Mouse (Mus musculus): ENCODE data around the gene Fas. TPM values are rescaled to one million over a fixed set of nuclear protein-coding genes. Genes with fewer than 3 reads are reported as not detected.

Fas gene
- total and polyA plus RNA-seq, 3 experiments = 5.1 to 17.4 (median 12.1) TPM

GRCm38 (mm10) chr19:34304917-34305316 is 14.5 kb downstream of the Fas start:
- intact Hi-C loops (cut with DNase I) = no loop called here
- Histone ChIP-seq H3K4me1 (ENCODE audit: control insufficient read depth, insufficient read depth, low read length) (peaks cover 1% of the 10 kb centered on the region; the same call in 1 of the 2 replicates), H3K27me3 (ENCODE audit: control insufficient read depth, insufficient read depth, low read length) (no peaks in the 10 kb centered on the region), H3K36me3 (ENCODE audit: control insufficient read depth, insufficient read depth, low read length) (peaks cover 7% of the 10 kb centered on the region), H3K27ac (no peak overlapping the region), H3K79me2 (replicated peaks; ENCODE audit: control insufficient read depth, insufficient read depth, low read length) (peaks cover 1% of the 10 kb centered on the region; the same call in 1 of the 2 replicates), H3K9ac (ENCODE audit: low read depth, low read length) (no peak overlapping the region), H3K4me3 (no peak overlapping the region)
- no peak for DNase-seq
- TF ChIP-seq EP300 (IDR thresholded peaks at IDR 0.05; ENCODE audit: insufficient read depth, low read depth, low read length) = no peak
- TF ChIP-seq CTCF (IDR thresholded peaks at IDR 0.05) = no peak
- no peak for TF ChIP-seq POLR2A (IDR thresholded peaks at IDR 0.05; ENCODE audit: insufficient read depth, low read depth, low read length)

GRCm38 (mm10) chr19:34306794-34307193 is 16.3 kb downstream of the Fas start:
- Histone ChIP-seq H3K27ac (no peak overlapping the region), H3K9ac (ENCODE audit: low read depth, low read length) (no peak overlapping the region), H3K4me3 (no peak overlapping the region), H3K27me3 (ENCODE audit: control insufficient read depth, insufficient read depth, low read length) (no peaks in the 10 kb centered on the region), H3K36me3 (ENCODE audit: control insufficient read depth, insufficient read depth, low read length) (peaks cover 2% of the 10 kb centered on the region), H3K4me1 (ENCODE audit: control insufficient read depth, insufficient read depth, low read length) (no peaks in the 10 kb centered on the region; the same call in 1 of the 2 replicates), H3K79me2 (replicated peaks; ENCODE audit: control insufficient read depth, insufficient read depth, low read length) (peaks cover 1% of the 10 kb centered on the region; the same call in 1 of the 2 replicates)
- TF ChIP-seq CTCF (IDR thresholded peaks at IDR 0.05) (no peak), POLR2A (IDR thresholded peaks at IDR 0.05; ENCODE audit: insufficient read depth, low read depth, low read length) (no peak), EP300 (IDR thresholded peaks at IDR 0.05; ENCODE audit: insufficient read depth, low read depth, low read length) (no peak)
- WGBS = 91% methylated on average over 6 of the region's 6 CpGs
- intact Hi-C loops (cut with DNase I) = no loop called here
- no peak for DNase-seq

- intact Hi-C loops (cut with DNase I) = no loop called here
- H3K4me3 ChIP-seq = no peak overlapping the region
- peaks cover under 1% of the 10 kb centered on the region for H3K36me3 ChIP-seq (ENCODE audit: control insufficient read depth, insufficient read depth, low read length)
- H3K79me2 ChIP-seq (replicated peaks; ENCODE audit: control insufficient read depth, insufficient read depth, low read length) = no peaks in the 10 kb centered on the region
- DNase-seq = no peak
- no peak overlapping the region for H3K27ac ChIP-seq
- no peaks in the 10 kb centered on the region for H3K27me3 ChIP-seq (ENCODE audit: control insufficient read depth, insufficient read depth, low read length)
- no peak for TF ChIP-seq CTCF (IDR thresholded peaks at IDR 0.05)
- TF ChIP-seq EP300 (IDR thresholded peaks at IDR 0.05; ENCODE audit: insufficient read depth, low read depth, low read length) = no peak
- no peak for TF ChIP-seq POLR2A (IDR thresholded peaks at IDR 0.05; ENCODE audit: insufficient read depth, low read depth, low read length)
- H3K9ac ChIP-seq (ENCODE audit: low read depth, low read length) = no peak overlapping the region
- H3K4me1 ChIP-seq (ENCODE audit: control insufficient read depth, insufficient read depth, low read length) = no peaks in the 10 kb centered on the region; the same call in 1 of the 2 replicates
- WGBS = 74% methylated on average over 5 of the region's 5 CpGs
These were observed 21.8 kb downstream of the Fas start for GRCm38 (mm10) chr19:34312151-34312728.

GRCm38 (mm10) chr19:34328051-34328450 is 37.6 kb downstream of the Fas start:
- Histone ChIP-seq H3K4me3 (no peak overlapping the region), H3K4me1 (ENCODE audit: control insufficient read depth, insufficient read depth, low read length) (no peaks in the 10 kb centered on the region; the same call in 1 of the 2 replicates), H3K9ac (ENCODE audit: low read depth, low read length) (no peak overlapping the region), H3K27ac (peak overlapping the region; percentile 52), H3K36me3 (ENCODE audit: control insufficient read depth, insufficient read depth, low read length) (peaks cover 16% of the 10 kb centered on the region), H3K79me2 (replicated peaks; ENCODE audit: control insufficient read depth, insufficient read depth, low read length) (no peaks in the 10 kb centered on the region), H3K27me3 (ENCODE audit: control insufficient read depth, insufficient read depth, low read length) (no peaks in the 10 kb centered on the region)
- WGBS = 41% methylated on average over 3 of the region's 3 CpGs
- DNase-seq = no peak
- TF ChIP-seq EP300 (IDR thresholded peaks at IDR 0.05; ENCODE audit: insufficient read depth, low read depth, low read length) (peak; percentile 95), CTCF (IDR thresholded peaks at IDR 0.05) (no peak), POLR2A (IDR thresholded peaks at IDR 0.05; ENCODE audit: insufficient read depth, low read depth, low read length) (peak; percentile 33; the same call in 1 of the 2 replicates)
- intact Hi-C loops (cut with DNase I) = no loop called here

GRCm38 (mm10) chr19:34334300-34334699 is 43.8 kb downstream of the Fas start:
- H3K4me3 ChIP-seq = no peak overlapping the region
- no peaks in the 10 kb centered on the region for H3K36me3 ChIP-seq (ENCODE audit: control insufficient read depth, insufficient read depth, low read length)
- no peaks in the 10 kb centered on the region for H3K79me2 ChIP-seq (replicated peaks; ENCODE audit: control insufficient read depth, insufficient read depth, low read length)
- no peak overlapping the region for H3K9ac ChIP-seq (ENCODE audit: low read depth, low read length)
- H3K27me3 ChIP-seq (ENCODE audit: control insufficient read depth, insufficient read depth, low read length) = no peaks in the 10 kb centered on the region
- peak; percentile 68 to 76 for DNase-seq
- TF ChIP-seq CTCF (IDR thresholded peaks at IDR 0.05) (peak; percentile 91; the same call in 1 of the 2 replicates), POLR2A (IDR thresholded peaks at IDR 0.05; ENCODE audit: insufficient read depth, low read depth, low read length) (no peak), EP300 (IDR thresholded peaks at IDR 0.05; ENCODE audit: insufficient read depth, low read depth, low read length) (peak; percentile 95)
- H3K4me1 ChIP-seq (ENCODE audit: control insufficient read depth, insufficient read depth, low read length) = no peaks in the 10 kb centered on the region
- WGBS = 0% methylated on average over 2 of the region's 2 CpGs
- intact Hi-C loops (cut with DNase I) = loop anchor here (1.0 to 5.0 kb wide), 4 partner anchors 91 to 438 kb away; no protein-coding TSS in a partner anchor
- H3K27ac ChIP-seq = no peak overlapping the region

- Histone ChIP-seq H3K27ac (no peak overlapping the region), H3K4me1 (ENCODE audit: control insufficient read depth, insufficient read depth, low read length) (peaks cover 5% of the 10 kb centered on the region), H3K36me3 (ENCODE audit: control insufficient read depth, insufficient read depth, low read length) (no peaks in the 10 kb centered on the region; the same call in 1 of the 2 replicates), H3K27me3 (ENCODE audit: control insufficient read depth, insufficient read depth, low read length) (no peaks in the 10 kb centered on the region), H3K9ac (ENCODE audit: low read depth, low read length) (no peak overlapping the region), H3K79me2 (replicated peaks; ENCODE audit: control insufficient read depth, insufficient read depth, low read length) (no peaks in the 10 kb centered on the region), H3K4me3 (no peak overlapping the region)
- TF ChIP-seq EP300 (IDR thresholded peaks at IDR 0.05; ENCODE audit: insufficient read depth, low read depth, low read length) = no peak
- TF ChIP-seq CTCF (IDR thresholded peaks at IDR 0.05) = no peak
- TF ChIP-seq POLR2A (IDR thresholded peaks at IDR 0.05; ENCODE audit: insufficient read depth, low read depth, low read length) = no peak
- WGBS = 67% methylated on average over 2 of the region's 2 CpGs
- intact Hi-C loops (cut with DNase I) = loop anchor here (5.0 kb wide), 1 partner anchor 48 kb away; no protein-coding TSS in a partner anchor
- DNase-seq = no peak
These were observed 54.2 kb downstream of the Fas start for GRCm38 (mm10) chr19:34344702-34345101.
